Mouse (Mus musculus) activated CD4-positive, CD25-positive, alpha-beta regulatory T cell, adult 4 months (primary cell): ENCODE data around the gene Tbc1d17. TPM values are rescaled to one million over a fixed set of nuclear protein-coding genes. Genes with fewer than 3 reads are reported as not detected.

Source experiments
- polyA plus RNA-seq, 2 experiments: library from polyadenylated mRNA; unstranded; fragments of 100-300 nt; shearing (Covaris generic); gene quantifications; one replicate each; pipeline ENCODE4 v1.2.1; 2017

The Tbc1d17 gene
- polyA plus RNA-seq, 2 experiments from 2014 or later = 41.0 to 63.7 TPM

Other genes with a start within 250 kb of the Tbc1d17 start
- gene Myh14, start 178.2 kb downstream of the Tbc1d17 start, polyA plus RNA-seq = under 1 TPM in 1 of 2 experiments, not detected in 1; 0.38 TPM
- gene Izumo2, start 140.3 kb downstream of the Tbc1d17 start, polyA plus RNA-seq = not detected
- gene Vrk3, start 100.7 kb downstream of the Tbc1d17 start, polyA plus RNA-seq = 10 to 100 TPM; 60.2 to 68.7 TPM
- gene Zfp473, start 98.0 kb downstream of the Tbc1d17 start, polyA plus RNA-seq = under 1 TPM; 0.33 to 0.60 TPM
- 10 to 100 TPM; 32.1 to 47.7 TPM for gene Nup62, start 33.0 kb downstream of the Tbc1d17 start, polyA plus RNA-seq
- gene Il4i1, start 32.7 kb downstream of the Tbc1d17 start, polyA plus RNA-seq = 1 to 10 TPM; 2.0 to 4.1 TPM
- gene Atf5, start 32.4 kb downstream of the Tbc1d17 start, polyA plus RNA-seq = 1 to 10 TPM in 1 of 2 experiments, not detected in 1; 1.1 TPM
- 1 to 10 TPM; 3.0 to 4.7 TPM for gene Akt1s1, start 88 bp downstream of the Tbc1d17 start, polyA plus RNA-seq
- gene Pnkp, start 8.1 kb upstream of the Tbc1d17 start, polyA plus RNA-seq = 10 to 100 TPM; 41.4 to 48.8 TPM
- gene Ptov1, start 20.7 kb upstream of the Tbc1d17 start, polyA plus RNA-seq = 1 to 10 TPM; 1.3 to 2.3 TPM
- 10 to 100 TPM; 12.2 to 20.1 TPM for gene Med25, start 43.6 kb upstream of the Tbc1d17 start, polyA plus RNA-seq
- gene Fuz, start 47.0 kb upstream of the Tbc1d17 start, polyA plus RNA-seq = 10 to 100 TPM in 1 of 2 experiments, 1 to 10 TPM in 1; 7.3 to 19.3 TPM
- 1 to 10 TPM; 6.8 to 8.0 TPM for gene Ap2a1, start 80.4 kb upstream of the Tbc1d17 start, polyA plus RNA-seq
- not detected for gene Tsks, start 94.1 kb upstream of the Tbc1d17 start, polyA plus RNA-seq
- gene Cpt1c, start 125.8 kb upstream of the Tbc1d17 start, polyA plus RNA-seq = under 1 TPM; 0.80 to 0.98 TPM
- gene Prmt1, start 137.5 kb upstream of the Tbc1d17 start, polyA plus RNA-seq = 100 to 1,000 TPM in 1 of 2 experiments, 10 to 100 TPM in 1; 38.0 to 103 TPM
- gene Irf3, start 148.6 kb upstream of the Tbc1d17 start, polyA plus RNA-seq = 100 to 1,000 TPM in 1 of 2 experiments, 10 to 100 TPM in 1; 88.9 to 129 TPM
- gene Bcl2l12, start 149.6 kb upstream of the Tbc1d17 start, polyA plus RNA-seq = 10 to 100 TPM; 18.4 to 31.8 TPM
- gene Scaf1, start 167.3 kb upstream of the Tbc1d17 start, polyA plus RNA-seq = 1 to 10 TPM; 8.6 to 8.7 TPM
- 1 to 10 TPM; 4.5 to 6.1 TPM for gene Rras, start 168.9 kb upstream of the Tbc1d17 start, polyA plus RNA-seq
- 10 to 100 TPM in 1 of 2 experiments, 1 to 10 TPM in 1; 9.5 to 11.4 TPM for gene Prr12, start 203.8 kb upstream of the Tbc1d17 start, polyA plus RNA-seq
- gene Nosip, start 213.3 kb upstream of the Tbc1d17 start, polyA plus RNA-seq = 100 to 1,000 TPM; 143 to 161 TPM
- gene Prrg2, start 213.6 kb upstream of the Tbc1d17 start, polyA plus RNA-seq = 1 to 10 TPM in 1 of 2 experiments, under 1 TPM in 1; 0.41 to 1.2 TPM
- gene Rcn3, start 243.1 kb upstream of the Tbc1d17 start, polyA plus RNA-seq = 1 to 10 TPM; 4.7 to 5.4 TPM